Mouse (Mus musculus) erythroblast, embryonic 14.5 days (primary cell): ENCODE results near the gene F13a1.

ENCODE experiments used
- GATA1 ChIP-seq: IDR thresholded peaks from 2 replicates; pipeline ENCODE4 v1.6.1; 2012; ENCODE audit warnings: low read length, inconsistent platforms, mixed read lengths
- TAL1 ChIP-seq: IDR thresholded peaks from 3 replicates; pipeline ENCODE4 v1.6.1; 2012; ENCODE audit warnings: low read length, inconsistent platforms, mixed read lengths

DNA sequence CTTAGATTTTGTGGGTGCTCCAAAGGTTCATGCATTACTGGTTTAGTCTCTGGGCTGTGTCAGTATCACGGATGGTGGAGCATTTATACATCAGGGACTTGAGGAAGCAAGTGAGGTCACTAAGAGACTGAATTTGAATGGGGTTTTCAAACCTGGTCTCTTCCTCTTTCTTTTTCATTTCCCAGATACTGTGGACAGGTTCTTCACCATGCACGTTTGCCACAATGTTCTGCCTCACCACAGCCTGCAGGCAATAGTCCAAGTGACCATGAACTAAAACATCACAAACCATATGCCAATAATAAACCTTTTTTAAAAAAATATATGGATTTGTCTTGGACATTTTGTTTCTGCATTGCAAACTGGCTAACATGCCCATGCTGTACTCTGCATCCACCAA lies 77.0 kb downstream of the F13a1 start:
- TF ChIP-seq GATA1: no peak
- no peak for TF ChIP-seq TAL1
